Mouse (Mus musculus): ENCODE data around the gene Traip.
"Not testable (repeated sequence)": the region's sequence is repeated elsewhere in the genome, so short reads cannot be mapped to it uniquely, and the experiment has no call there.

Traip gene

DNA sequence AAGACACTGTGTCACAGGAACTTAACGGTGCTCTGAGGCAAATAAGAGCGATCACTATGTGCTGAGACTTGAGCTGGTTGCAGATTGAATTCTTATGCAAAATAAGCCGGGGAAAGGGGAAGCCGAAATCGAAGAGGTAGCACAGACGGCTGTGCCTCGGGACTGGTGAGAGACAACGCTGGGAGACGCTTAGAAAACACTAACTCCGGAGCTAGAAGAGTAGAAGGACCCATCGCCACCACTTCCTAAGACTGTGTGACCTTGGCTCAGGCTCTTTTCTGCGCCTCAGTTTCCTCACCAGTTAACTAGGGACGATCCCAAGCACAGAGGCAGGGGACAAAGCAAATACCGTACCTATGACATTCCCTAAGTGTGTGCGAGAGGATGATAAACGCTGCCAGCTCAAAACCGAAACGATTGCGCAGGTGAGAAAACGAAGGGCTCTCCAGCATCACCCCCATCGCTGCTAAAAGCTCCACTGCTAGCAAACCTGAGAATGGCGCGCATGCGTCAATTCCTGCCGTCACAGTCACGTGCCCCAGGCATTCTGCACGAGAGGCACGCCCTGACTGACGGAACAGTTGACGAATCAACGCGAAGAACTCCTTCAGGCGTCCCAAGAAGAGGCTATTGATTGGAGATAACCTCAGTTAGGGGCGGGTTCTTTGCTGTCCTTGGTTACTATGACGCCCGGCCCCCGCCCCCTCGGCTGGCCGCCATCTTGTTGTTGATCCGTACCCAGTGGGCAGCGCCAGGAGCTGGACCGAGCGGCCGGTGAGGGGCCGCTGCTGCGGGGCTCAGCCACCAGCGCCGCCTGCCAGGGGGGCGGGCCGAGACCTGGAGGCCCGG is 52.2 kb downstream of the Traip start, which contains the start of gene Ip6k1:
Gene Ip6k1 (plus strand): TSS at position 580 of the 849 bp plus-strand sequence.
- DNase-seq (ENCODE audit: low read depth, low spot score), result peak; percentile 100

GRCm38 (mm10) chr9:108002778-108003530 is 53.0 kb downstream of the Traip start:
- peak; percentile 49 for DNase-seq (ENCODE audit: low read depth, low spot score)

DNA sequence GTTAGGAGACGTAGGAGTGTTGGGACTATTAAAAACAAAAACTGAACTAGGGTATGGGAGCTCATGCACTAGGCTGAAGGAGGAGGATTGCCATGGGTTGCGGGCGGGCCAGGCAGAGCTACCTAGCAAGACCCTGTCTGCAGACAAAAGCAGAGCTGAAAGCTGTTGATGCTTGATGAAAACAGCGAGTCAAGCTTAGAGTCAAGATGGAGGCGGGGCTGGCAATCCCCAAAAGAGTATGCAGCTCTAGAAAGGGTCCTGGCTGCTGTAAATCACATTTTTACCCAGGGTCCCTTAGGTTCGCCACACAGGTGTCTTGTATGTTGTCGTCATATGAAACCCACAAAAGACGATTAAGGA is 53.6 kb downstream of the Traip start:
- DNase-seq (ENCODE audit: low read depth, low spot score), result peak; percentile 35

GRCm38 (mm10) chr9:108008041-108008440 is 58.1 kb downstream of the Traip start:
- DNase-seq (ENCODE audit: low read depth, low spot score), result no peak

- no peak for DNase-seq (ENCODE audit: low read depth, low spot score)
Observed at GRCm38 (mm10) chr9:108010385-108010784, 60.4 kb downstream of the Traip start.

GRCm38 (mm10) chr9:108013577-108013976 is 63.6 kb downstream of the Traip start:
- DNase-seq (ENCODE audit: low read depth, low spot score), result not testable (repeated sequence)

- DNase-seq (ENCODE audit: low read depth, low spot score), result peak; percentile 88
Observed at GRCm38 (mm10) chr9:108017127-108017526, 67.2 kb downstream of the Traip start.

DNA sequence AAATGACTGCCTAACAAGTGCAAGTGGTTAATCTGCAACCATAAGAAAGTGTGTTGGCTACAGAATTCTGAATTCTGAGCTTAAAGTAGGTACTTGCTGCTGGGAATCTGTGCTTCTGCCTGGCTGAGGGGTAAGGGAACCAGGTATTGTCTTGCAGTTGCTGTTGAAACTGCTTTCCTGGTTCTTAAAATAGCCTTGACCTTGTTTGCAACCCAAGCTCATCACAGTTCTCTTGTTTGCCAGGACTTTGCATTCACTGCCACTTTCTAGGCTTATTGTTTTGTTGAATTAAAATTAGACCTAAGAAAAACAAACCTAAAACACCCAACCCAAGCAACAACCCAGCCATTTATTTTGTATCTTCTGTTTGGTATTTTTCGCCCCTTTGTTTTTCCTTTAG is 70.8 kb downstream of the Traip start:
- peak; percentile 32 for DNase-seq (ENCODE audit: low read depth, low spot score)

All from brain, adult 2 months (tissue).